Mouse (Mus musculus) stomach, embryonic 14.5 days (tissue): Measurements from ENCODE around the gene Brsk2. TPM values are rescaled to one million over a fixed set of nuclear protein-coding genes. Genes with fewer than 3 reads are reported as not detected.

Source experiments
- ATAC-seq: fragments of 200-750 bp; cut with Nextera tagmentation; 2 replicates; pipeline ENCODE4 v1.8.0; 2017; ENCODE audit warnings: low read depth, moderate TSS enrichment; ENCODE audit not compliant: insufficient number of reproducible peaks, insufficient read depth, low FRiP score
- H3K27ac ChIP-seq: fragments of 300-500 bp; sonication (generic); 2 replicates; pipeline ENCODE4 v1.5.1; 2014; ENCODE audit warnings: mild to moderate bottlenecking, low read length, moderate library complexity, mixed read lengths
- H3K27me3 ChIP-seq: fragments of 300-500 bp; sonication (generic); 2 replicates; pipeline ENCODE4 v1.6.1; 2014; ENCODE audit warnings: low read length, control low read depth, mixed read lengths; ENCODE audit not compliant: control insufficient read depth, insufficient read depth
- H3K36me3 ChIP-seq: fragments of 300-500 bp; sonication (generic); 2 replicates; pipeline ENCODE4 v1.6.1; 2014; ENCODE audit warnings: mild to moderate bottlenecking, control low read depth, low read length, moderate library complexity, mixed read lengths; ENCODE audit not compliant: control insufficient read depth, insufficient read depth
- H3K4me1 ChIP-seq: fragments of 300-500 bp; sonication (generic); 2 replicates; pipeline ENCODE4 v1.6.1; 2014; ENCODE audit warnings: low read length, control low read depth, mixed read lengths; ENCODE audit not compliant: control insufficient read depth, insufficient read depth
- H3K4me2 ChIP-seq: fragments of 300-500 bp; sonication (generic); replicated peaks from 2 replicates; pipeline ENCODE4 v1.6.1; 2014; ENCODE audit warnings: low read depth, low read length, control low read depth
- H3K4me3 ChIP-seq: fragments of 300-500 bp; sonication (generic); 2 replicates; pipeline ENCODE4 v1.5.1; 2014; ENCODE audit warnings: low read depth, low read length, control low read depth
- H3K9ac ChIP-seq: fragments of 300-500 bp; sonication (generic); replicated peaks from 2 replicates; pipeline ENCODE4 v1.6.1; 2014; ENCODE audit warnings: low read depth, mild to moderate bottlenecking, control low read depth, low read length, moderate library complexity, mixed read lengths
- H3K9me3 ChIP-seq: fragments of 300-500 bp; sonication (generic); 2 replicates; pipeline ENCODE4 v1.6.1; 2016; ENCODE audit warnings: low read depth, low read length, control low read depth; ENCODE audit not compliant: control insufficient read depth
- WGBS: fragments of 180-500 bp; shearing (Covaris S2); extraction: QIAGEN DNeasy Blood & Tissue Kit; methylation state at CpG from one replicate; pipeline ENCODE4 v1.1.7; 2014; 5-methylcytosine and 5-hydroxymethylcytosine counted together
- microRNA-seq: library from miRNA; unstranded; fragments of <30 nt; microRNA quantifications from one replicate; pipeline ENCODE4, GENCODE M21; 2016
- polyA plus RNA-seq: library from polyadenylated mRNA; unstranded; fragments of >200 nt; fragmentation: Nextera tagmentation; extraction: Ambion mirVana; gene quantifications from 2 replicates; pipeline ENCODE4 v1.2.1, GENCODE M21; 2014

Brsk2 gene
- polyA plus RNA-seq, 1 experiment from 2014 or later = 2.6 TPM

DNA sequence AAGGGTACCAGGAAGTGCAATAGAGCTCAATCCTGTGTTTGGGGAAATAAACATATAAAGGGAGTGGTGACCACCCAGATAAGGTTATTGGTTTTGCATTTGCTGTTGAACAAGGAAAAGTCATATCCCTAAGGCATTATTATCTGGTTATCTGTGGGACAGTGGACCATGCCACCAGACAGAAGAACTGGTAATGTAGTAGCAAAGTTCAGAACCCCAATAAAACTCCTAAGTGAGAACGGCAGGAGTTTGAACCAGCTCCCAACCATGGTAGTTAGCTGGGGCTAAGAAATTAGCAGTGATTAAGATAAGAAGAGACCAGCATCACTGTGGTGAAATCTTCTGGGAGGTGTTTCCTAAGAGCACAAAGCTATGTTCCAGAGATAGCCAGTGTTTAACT, 96.4 kb downstream of the Brsk2 start:
- H3K9me3 ChIP-seq = no peaks in the 10 kb centered on the region
- no peaks in the 10 kb centered on the region; the same call in 1 of the 2 replicates for H3K36me3 ChIP-seq
- H3K4me3 ChIP-seq = no peak overlapping the region
- ATAC-seq = no peak
- 79% methylated on average over 1 of the region's 1 CpGs for WGBS
- no peaks in the 10 kb centered on the region for H3K27me3 ChIP-seq
- no peak overlapping the region for H3K27ac ChIP-seq
- no peak overlapping the region for H3K9ac ChIP-seq
- H3K4me2 ChIP-seq = no peak overlapping the region
- H3K4me1 ChIP-seq = no peaks in the 10 kb centered on the region

DNA sequence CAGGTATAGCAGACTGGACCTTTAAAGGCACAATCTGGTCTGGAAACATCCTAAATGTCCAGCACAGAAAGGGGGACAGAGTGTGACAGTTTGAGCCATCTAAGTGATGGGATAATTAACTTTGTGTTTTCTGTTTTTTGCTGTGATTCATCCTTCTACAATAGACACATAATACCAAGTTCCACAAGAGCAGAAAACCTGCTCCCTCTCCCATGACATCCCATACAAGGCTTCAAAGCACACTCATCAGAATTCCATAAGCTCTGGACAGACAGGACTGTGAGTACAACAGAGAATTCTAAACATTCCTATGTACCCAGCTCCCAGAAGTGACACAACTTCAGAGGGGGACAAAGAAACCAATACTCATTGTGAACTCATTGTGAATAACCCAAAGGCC, 101.0 kb downstream of the Brsk2 start:
- no peak overlapping the region for H3K4me2 ChIP-seq
- H3K9ac ChIP-seq = no peak overlapping the region
- no peaks in the 10 kb centered on the region for H3K4me1 ChIP-seq
- no peak overlapping the region for H3K4me3 ChIP-seq
- H3K36me3 ChIP-seq = peaks cover 3% of the 10 kb centered on the region; the same call in 1 of the 2 replicates
- no peaks in the 10 kb centered on the region for H3K9me3 ChIP-seq
- H3K27me3 ChIP-seq = no peaks in the 10 kb centered on the region
- no peak for ATAC-seq
- H3K27ac ChIP-seq = no peak overlapping the region

Small RNA genes lying within 50 kb of the gene (microRNA-seq; reads per million reads assigned to microRNA genes)
- gene Mir3104 = not detected

Other genes starting within 250 kb of the Brsk2 start
- 3.4 and 3.5 TPM in 2 replicates for gene Muc5ac, start 160.8 kb upstream of the Brsk2 start, polyA plus RNA-seq
- 0.08 and 0.17 TPM in 2 replicates for gene Muc5b, start 110.7 kb upstream of the Brsk2 start, polyA plus RNA-seq
- 53.2 and 55.0 TPM in 2 replicates for gene Tollip, start 31.2 kb upstream of the Brsk2 start, polyA plus RNA-seq
- 66.8 and 68.2 TPM in 2 replicates for gene Mob2, start 111.3 kb downstream of the Brsk2 start, polyA plus RNA-seq
- 5.2 and 6.4 TPM in 2 replicates for gene Dusp8, start 146.1 kb downstream of the Brsk2 start, polyA plus RNA-seq
- gene Gm45618, start 171.0 kb downstream of the Brsk2 start, polyA plus RNA-seq = not detected in 2 replicates
- gene Gm39115, start 186.3 kb downstream of the Brsk2 start, polyA plus RNA-seq = not detected in 2 replicates
- gene Gm45337, start 194.9 kb downstream of the Brsk2 start, polyA plus RNA-seq = not detected in 2 replicates
- not detected in 2 replicates for gene Gm29735, start 207.4 kb downstream of the Brsk2 start, polyA plus RNA-seq
- not detected in 2 replicates for gene Gm4553, start 216.0 kb downstream of the Brsk2 start, polyA plus RNA-seq
- gene Krtap5-2, start 226.3 kb downstream of the Brsk2 start, polyA plus RNA-seq = not detected in 2 replicates
- gene Gm10153, start 240.6 kb downstream of the Brsk2 start, polyA plus RNA-seq = not detected in 2 replicates